Mouse (Mus musculus) stomach, embryonic 16.5 days (tissue): ENCODE measurements at regions not wholly inside any gene's neighbourhood (a gene's known extent, or its start where the extent isn't known, plus 50 kb on each side); places are given as distances from the start of the nearest gene placed in this dataset.
"Not testable (repeated sequence)": the region's sequence is repeated elsewhere in the genome, so short reads cannot be mapped to it uniquely, and the experiment has no call there.

Source experiments
- ATAC-seq: fragments of 200-750 bp; cut with Nextera tagmentation; 2 replicates; pipeline ENCODE4 v1.8.0; 2017; ENCODE audit warnings: moderate number of reproducible peaks, moderate TSS enrichment; ENCODE audit not compliant: insufficient read depth, low FRiP score
- H3K27ac ChIP-seq: fragments of 300-500 bp; sonication (generic); 2 replicates; pipeline ENCODE4 v1.5.1; 2014; ENCODE audit warnings: low read length
- H3K27me3 ChIP-seq: fragments of 300-500 bp; sonication (generic); 2 replicates; pipeline ENCODE4 v1.6.1; 2014; ENCODE audit warnings: low read length, control low read depth, mixed read lengths; ENCODE audit not compliant: control insufficient read depth, insufficient read depth
- H3K36me3 ChIP-seq: fragments of 300-500 bp; sonication (generic); 2 replicates; pipeline ENCODE4 v1.6.1; 2014; ENCODE audit warnings: low read length; ENCODE audit not compliant: control insufficient read depth, insufficient read depth
- H3K4me1 ChIP-seq: fragments of 300-500 bp; sonication (generic); 2 replicates; pipeline ENCODE4 v1.6.1; 2014; ENCODE audit warnings: low read length, control low read depth, mixed read lengths; ENCODE audit not compliant: control insufficient read depth, insufficient read depth
- H3K4me2 ChIP-seq: fragments of 300-500 bp; sonication (generic); 2 replicates; pipeline ENCODE4 v1.6.1; 2014; ENCODE audit warnings: low read depth, low read length, mixed read lengths
- H3K4me3 ChIP-seq: fragments of 300-500 bp; sonication (generic); replicated peaks from 2 replicates; pipeline ENCODE4 v1.5.1; 2014; ENCODE audit warnings: mild to moderate bottlenecking, low read length
- H3K9ac ChIP-seq: fragments of 300-500 bp; sonication (generic); 2 replicates; pipeline ENCODE4 v1.6.1; 2014; ENCODE audit warnings: low read length
- H3K9me3 ChIP-seq: fragments of 300-500 bp; sonication (generic); replicated peaks from 2 replicates; pipeline ENCODE4 v1.6.1; 2016; ENCODE audit warnings: low read length, control low read depth; ENCODE audit not compliant: control insufficient read depth
- WGBS: fragments of 180-500 bp; shearing (Covaris S2); extraction: QIAGEN DNeasy Blood & Tissue Kit; methylation state at CpG from one replicate; pipeline ENCODE4 v1.1.7; 2014; 5-methylcytosine and 5-hydroxymethylcytosine counted together

DNA sequence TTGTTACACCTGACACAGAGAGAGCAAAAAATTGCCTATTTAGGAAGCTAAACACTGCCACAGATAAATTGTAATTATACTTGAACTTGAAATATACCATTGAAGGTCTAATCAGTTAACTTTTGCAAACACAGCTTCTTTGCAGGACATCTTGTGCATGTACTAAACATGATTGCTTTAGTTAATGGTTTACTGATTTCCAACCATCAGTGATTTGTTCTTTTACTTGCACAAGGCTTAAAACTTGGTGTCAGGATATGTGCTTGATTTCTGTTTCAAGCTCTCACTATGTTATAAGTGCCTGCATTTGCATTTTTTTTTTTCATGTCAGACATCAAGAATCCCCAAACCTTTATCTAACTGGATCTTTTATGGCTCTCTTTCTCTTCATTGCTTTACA is 1079.4 kb upstream of the Gm12353 start:
- no peak overlapping the region for H3K27ac ChIP-seq
- no peaks in the 10 kb centered on the region for H3K36me3 ChIP-seq
- H3K27me3 ChIP-seq: no peaks in the 10 kb centered on the region
- H3K9ac ChIP-seq: no peak overlapping the region
- no peaks in the 10 kb centered on the region for H3K4me1 ChIP-seq
- no peak for ATAC-seq
- no peak overlapping the region for H3K4me3 ChIP-seq
- no peaks in the 10 kb centered on the region for H3K9me3 ChIP-seq
- H3K4me2 ChIP-seq: no peak overlapping the region

DNA sequence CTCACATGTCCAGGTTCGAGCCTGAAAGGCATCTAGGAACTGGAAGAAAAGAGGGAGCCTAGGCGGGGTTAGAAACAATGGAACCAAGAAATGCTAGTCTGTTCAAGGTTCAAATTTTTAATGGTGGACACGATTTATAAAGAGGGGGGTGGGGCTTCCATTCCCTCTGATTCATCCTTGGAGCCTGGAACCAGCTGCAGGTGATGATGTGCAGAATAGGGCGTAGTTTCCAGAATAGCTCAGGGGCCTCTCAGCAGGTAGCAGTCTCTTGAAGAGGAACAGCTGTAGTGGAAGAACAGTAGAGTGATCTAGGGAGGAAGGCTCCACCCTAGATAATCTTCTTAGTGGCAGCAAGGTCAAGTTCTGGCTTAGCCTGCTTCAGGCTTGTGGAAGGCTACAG is 1078.1 kb upstream of the Gm12353 start:
- H3K4me2 ChIP-seq, ATAC-seq, H3K9me3 ChIP-seq, H3K9ac ChIP-seq, H3K27ac ChIP-seq, H3K4me1 ChIP-seq, H3K4me3 ChIP-seq, H3K36me3 ChIP-seq, H3K27me3 ChIP-seq: not testable (repeated sequence)
- 77% methylated on average over 4 of the region's 4 CpGs for WGBS

- Histone ChIP-seq H3K4me1 (no peaks in the 10 kb centered on the region), H3K27me3 (no peaks in the 10 kb centered on the region), H3K36me3 (no peaks in the 10 kb centered on the region), H3K4me2 (no peak overlapping the region), H3K27ac (no peak overlapping the region), H3K4me3 (no peak overlapping the region), H3K9ac (no peak overlapping the region), H3K9me3 (no peaks in the 10 kb centered on the region)
- 0 out of 2 replicates have a peak, but pooled peaks have one; percentile 17 for ATAC-seq
- WGBS: 39% methylated on average over 1 of the region's 1 CpGs
Observed at GRCm38 (mm10) chr4:18566892-18567291, 1038.4 kb upstream of the Gm12353 start.
